Mouse (Mus musculus): Measurements from ENCODE around the gene Atp13a3. TPM values are rescaled to one million over a fixed set of nuclear protein-coding genes. Genes with fewer than 3 reads are reported as not detected.
"Not testable (repeated sequence)": the region's sequence is repeated elsewhere in the genome, so short reads cannot be mapped to it uniquely, and the experiment has no call there.

Atp13a3 gene
- polyA plus RNA-seq (2021), result 84.9 TPM

- H3K27me3 ChIP-seq, result no peaks in the 10 kb centered on the region
- POLR2A ChIA-PET, result no interaction called here
- DNase-seq (ENCODE audit: low read depth, low spot score) (no peak), ATAC-seq (no peak)
- no peak for TF ChIP-seq CTCF (IDR thresholded peaks at IDR 0.05)
- CTCF ChIA-PET, result interaction anchor here (1.5 kb wide), 1 partner anchor 9 kb away, joined by 3 read pairs; no protein-coding TSS in a partner anchor
- in situ Hi-C loops (cut with MboI; ENCODE audit: low pct_unique_long_range_greater_than_20kb), result no loop called here
Observed at GRCm38 (mm10) chr16:30405925-30406670, at the start of gene Atp13a3. Gene Atp13a3, minus strand, starts transcription at chr16:30405975.

GRCm38 (mm10) chr16:30453213-30453975 is 47.6 kb upstream of the Atp13a3 start:
- TF ChIP-seq CTCF (IDR thresholded peaks at IDR 0.05), result no peak
- in situ Hi-C loops (cut with MboI; ENCODE audit: low pct_unique_long_range_greater_than_20kb), result no loop called here
- H3K27me3 ChIP-seq, result no peaks in the 10 kb centered on the region
- no peak for ATAC-seq
- no peak for DNase-seq (ENCODE audit: low read depth, low spot score)
- CTCF ChIA-PET, result interaction anchor here (1.5 kb wide), 1 partner anchor 50 kb away, joined by 3 read pairs; no protein-coding TSS in a partner anchor
- POLR2A ChIA-PET, result no interaction called here

DNA sequence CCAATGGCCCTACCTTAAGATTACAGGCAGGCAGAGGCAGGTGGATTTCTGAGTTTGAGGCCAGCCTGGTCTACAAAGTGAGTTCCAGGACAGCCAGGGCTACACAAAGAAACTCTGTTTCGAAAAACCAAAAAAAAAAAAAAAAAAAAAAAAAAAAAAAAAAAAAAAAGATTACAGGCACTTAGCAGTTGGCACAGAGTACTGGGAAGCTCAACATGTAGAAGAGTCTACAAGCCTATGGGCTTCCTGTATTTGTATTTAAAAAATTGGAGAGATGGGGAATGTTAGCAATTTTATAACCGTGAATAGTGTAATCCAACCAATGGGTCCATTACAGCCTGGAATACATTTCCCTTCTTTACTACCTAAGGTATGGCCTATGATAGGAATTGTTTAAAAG is 45.4 kb upstream of the Atp13a3 start:
- POLR2A ChIA-PET; H3K27me3 ChIP-seq; in situ Hi-C loops (cut with MboI; ENCODE audit: low pct_unique_long_range_greater_than_20kb); DNase-seq (ENCODE audit: low read depth, low spot score); CTCF ChIA-PET; ATAC-seq: not testable (repeated sequence)

DNA sequence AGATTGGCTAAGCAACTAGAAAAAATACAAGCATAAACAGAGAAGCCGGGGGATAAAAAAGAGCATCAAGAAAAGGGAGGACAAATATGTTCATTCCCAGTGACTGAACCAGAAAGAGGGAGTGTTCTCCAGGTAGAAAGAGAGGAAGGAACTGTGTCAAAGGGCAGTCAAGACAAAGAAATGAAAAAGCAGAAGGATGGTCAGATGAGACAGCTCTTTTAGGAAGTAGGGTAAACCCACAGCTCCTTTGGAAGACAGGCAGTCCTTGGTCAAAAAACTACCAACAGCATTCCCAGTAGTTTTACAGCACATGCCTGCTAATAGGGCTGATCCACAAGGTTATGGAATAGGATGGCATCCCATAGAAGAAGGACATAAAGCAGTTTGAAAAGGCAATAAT is 43.2 kb upstream of the Atp13a3 start:
- POLR2A ChIA-PET, result no interaction called here
- in situ Hi-C loops (cut with MboI; ENCODE audit: low pct_unique_long_range_greater_than_20kb), result no loop called here
- ATAC-seq (no peak), DNase-seq (ENCODE audit: low read depth, low spot score) (no peak)
- H3K27me3 ChIP-seq, result no peaks in the 10 kb centered on the region
- TF ChIP-seq CTCF (IDR thresholded peaks at IDR 0.05), result no peak
- CTCF ChIA-PET, result interaction anchor here (1.4 kb wide), 1 partner anchor 55 kb away, joined by 5 read pairs; no protein-coding TSS in a partner anchor

- ATAC-seq, result no peak
- DNase-seq (ENCODE audit: low read depth, low spot score), result no peak
- CTCF ChIA-PET, result interaction anchor here (1.1 to 1.4 kb wide), 2 partner anchors 32 to 56 kb away, joined by 3 to 5 read pairs; no protein-coding TSS in a partner anchor
- no peak for TF ChIP-seq CTCF (IDR thresholded peaks at IDR 0.05)
- in situ Hi-C loops (cut with MboI; ENCODE audit: low pct_unique_long_range_greater_than_20kb), result no loop called here
- H3K27me3 ChIP-seq, result no peaks in the 10 kb centered on the region
- POLR2A ChIA-PET, result no interaction called here
Observed at GRCm38 (mm10) chr16:30448169-30448568, 42.4 kb upstream of the Atp13a3 start.

DNA sequence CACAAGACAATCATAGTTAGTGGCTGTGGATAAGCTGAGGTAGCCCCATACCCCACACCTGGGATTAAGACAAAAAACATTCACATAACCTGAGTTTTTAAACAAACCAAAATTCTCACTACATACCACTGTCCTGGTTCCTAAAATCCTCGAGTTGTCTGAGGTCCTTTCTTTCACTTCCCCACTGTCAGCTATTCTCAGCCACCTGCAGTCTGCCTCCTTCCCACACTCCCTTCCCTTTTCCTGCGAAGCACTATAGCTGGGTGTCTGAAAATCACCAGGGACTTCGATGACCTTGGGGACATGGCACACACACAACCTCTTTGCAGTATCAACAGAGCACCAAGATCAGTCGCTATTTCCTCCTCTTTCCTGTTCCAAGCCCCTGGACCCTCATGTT is 41.9 kb upstream of the Atp13a3 start:
- no peak for ATAC-seq
- POLR2A ChIA-PET, result no interaction called here
- no peaks in the 10 kb centered on the region for H3K27me3 ChIP-seq
- in situ Hi-C loops (cut with MboI; ENCODE audit: low pct_unique_long_range_greater_than_20kb), result no loop called here
- TF ChIP-seq CTCF (IDR thresholded peaks at IDR 0.05), result no peak
- CTCF ChIA-PET, result interaction anchor here (1.1 to 1.4 kb wide), 2 partner anchors 31 to 56 kb away, joined by 3 to 5 read pairs; no protein-coding TSS in a partner anchor
- DNase-seq (ENCODE audit: low read depth, low spot score), result no peak

- ChIA-PET CTCF (no interaction called here), POLR2A (no interaction called here)
- DNase-seq (ENCODE audit: low read depth, low spot score) (no peak), ATAC-seq (no peak)
- in situ Hi-C loops (cut with MboI; ENCODE audit: low pct_unique_long_range_greater_than_20kb), result no loop called here
- H3K27me3 ChIP-seq, result no peaks in the 10 kb centered on the region
- TF ChIP-seq CTCF (IDR thresholded peaks at IDR 0.05), result no peak
Observed at GRCm38 (mm10) chr16:30443411-30443810, 37.6 kb upstream of the Atp13a3 start.

GRCm38 (mm10) chr16:30442451-30442850 is 36.7 kb upstream of the Atp13a3 start:
- in situ Hi-C loops (cut with MboI; ENCODE audit: low pct_unique_long_range_greater_than_20kb), result no loop called here
- ChIA-PET POLR2A (no interaction called here), CTCF (no interaction called here)
- peak; percentile 57 for ATAC-seq
- no peak for TF ChIP-seq CTCF (IDR thresholded peaks at IDR 0.05)
- H3K27me3 ChIP-seq, result no peaks in the 10 kb centered on the region
- peak; percentile 50 for DNase-seq (ENCODE audit: low read depth, low spot score)

GRCm38 (mm10) chr16:30441409-30441808 is 35.6 kb upstream of the Atp13a3 start:
- in situ Hi-C loops (cut with MboI; ENCODE audit: low pct_unique_long_range_greater_than_20kb), result no loop called here
- no peaks in the 10 kb centered on the region for H3K27me3 ChIP-seq
- POLR2A ChIA-PET, result no interaction called here
- TF ChIP-seq CTCF (IDR thresholded peaks at IDR 0.05), result no peak
- DNase-seq (ENCODE audit: low read depth, low spot score) (no peak), ATAC-seq (no peak)
- CTCF ChIA-PET, result interaction anchor here (1.2 kb wide), 1 partner anchor 59 kb away, joined by 3 read pairs; no protein-coding TSS in a partner anchor

- ATAC-seq, result no peak
- in situ Hi-C loops (cut with MboI; ENCODE audit: low pct_unique_long_range_greater_than_20kb), result no loop called here
- ChIA-PET POLR2A (no interaction called here), CTCF (no interaction called here)
- no peak for DNase-seq (ENCODE audit: low read depth, low spot score)
- no peak for TF ChIP-seq CTCF (IDR thresholded peaks at IDR 0.05)
- no peaks in the 10 kb centered on the region for H3K27me3 ChIP-seq
Observed at GRCm38 (mm10) chr16:30439841-30440240, 34.1 kb upstream of the Atp13a3 start.

GRCm38 (mm10) chr16:30439411-30439810 is 33.6 kb upstream of the Atp13a3 start:
- no peaks in the 10 kb centered on the region for H3K27me3 ChIP-seq
- TF ChIP-seq CTCF (IDR thresholded peaks at IDR 0.05), result no peak
- DNase-seq (ENCODE audit: low read depth, low spot score) (no peak), ATAC-seq (no peak)
- in situ Hi-C loops (cut with MboI; ENCODE audit: low pct_unique_long_range_greater_than_20kb), result no loop called here
- ChIA-PET POLR2A (no interaction called here), CTCF (no interaction called here)

Data from Patski (cell line).